Mouse (Mus musculus) adipocyte (in vitro differentiated cells): ENCODE measurements at regions not wholly inside any gene's neighbourhood (a gene's known extent, or its start where the extent isn't known, plus 50 kb on each side); places are given as distances from the start of the nearest gene placed in this dataset.

Source experiments
- DNase-seq: peaks from one replicate; pipeline ENCODE4 v3.0.0-alpha.2; 2016; ENCODE audit warnings: low spot score

DNA sequence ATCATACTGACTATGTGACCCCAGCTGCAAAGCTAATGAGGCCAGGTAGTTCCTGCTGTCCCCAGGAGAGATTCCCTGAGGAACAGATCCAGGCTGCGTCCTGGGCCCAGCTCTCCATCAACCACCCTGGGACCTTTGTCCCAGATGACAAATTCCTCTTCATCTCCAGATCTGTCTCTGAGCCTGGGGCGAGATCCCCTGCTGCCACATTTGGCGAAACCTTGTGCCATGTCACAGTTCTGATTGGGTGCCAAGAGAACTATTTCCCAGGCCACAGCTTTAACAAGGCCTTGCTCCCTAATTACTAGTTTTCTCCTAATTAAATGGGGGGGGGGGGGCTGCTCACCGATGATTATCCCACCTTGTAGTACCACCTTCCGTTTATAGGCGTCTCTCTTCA lies 70.6 kb upstream of the Hes1 start:
- peak; percentile 61 for DNase-seq

DNA sequence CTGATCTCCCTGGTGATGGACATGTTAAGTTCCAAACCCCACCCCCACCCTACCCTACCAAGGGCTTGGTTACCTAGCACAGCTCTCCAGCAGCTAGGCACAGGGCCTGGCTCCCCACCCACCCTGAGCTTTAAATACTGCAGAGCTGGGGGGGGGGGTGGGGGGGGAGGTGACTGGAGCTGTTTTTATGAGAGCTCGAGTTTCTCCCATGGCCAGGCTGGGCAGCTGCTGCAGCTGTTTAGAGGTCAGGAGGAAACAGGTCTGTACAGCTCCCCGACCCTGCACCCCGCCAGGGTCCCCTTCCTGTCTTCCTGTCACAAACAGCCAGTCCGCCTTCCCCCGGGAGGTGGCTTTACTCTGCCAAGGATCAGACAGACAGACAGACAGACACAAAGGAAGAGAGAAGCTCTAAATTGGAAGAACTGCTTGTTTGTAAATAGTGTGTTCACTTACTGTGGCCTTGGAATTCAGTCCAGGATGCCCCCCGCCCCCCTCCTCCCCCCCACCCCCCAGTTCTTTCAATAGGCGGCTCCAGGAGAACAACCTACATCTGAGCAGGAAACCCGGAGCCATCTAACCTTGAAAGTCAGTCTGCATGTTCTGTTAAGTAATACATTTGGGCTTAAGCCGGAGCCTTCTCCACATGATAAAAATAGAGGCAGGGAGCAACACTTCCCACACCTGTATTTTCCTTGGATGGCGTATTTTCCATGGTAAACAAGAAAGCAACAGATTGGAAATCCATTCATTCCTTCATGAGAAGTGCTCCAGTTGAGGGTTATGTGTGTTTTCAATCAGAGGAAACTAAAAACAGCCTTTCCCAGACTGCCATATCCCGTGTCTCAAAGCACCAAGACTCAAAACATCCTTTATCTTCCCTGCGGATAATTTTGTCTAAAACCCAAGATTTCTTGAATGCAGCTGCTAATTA lies 67.8 kb upstream of the Hes1 start:
- no peak for DNase-seq

- no peak for DNase-seq
These were observed 64.0 kb upstream of the Hes1 start for GRCm38 (mm10) chr16:30000166-30000565.

GRCm38 (mm10) chr16:30005124-30005523 lies 59.1 kb upstream of the Hes1 start:
- DNase-seq, result no peak

- no peak for DNase-seq
These were observed 57.4 kb upstream of the Hes1 start for GRCm38 (mm10) chr16:30006826-30007225.

- DNase-seq, result peak; percentile 97
These were observed 55.5 kb upstream of the Hes1 start for GRCm38 (mm10) chr16:30008451-30009357.

GRCm38 (mm10) chr16:30009521-30010186 lies 54.5 kb upstream of the Hes1 start:
- DNase-seq, result peak; percentile 57

GRCm38 (mm10) chr16:30013123-30013522 lies 51.1 kb upstream of the Hes1 start:
- peak; percentile 65 for DNase-seq

DNA sequence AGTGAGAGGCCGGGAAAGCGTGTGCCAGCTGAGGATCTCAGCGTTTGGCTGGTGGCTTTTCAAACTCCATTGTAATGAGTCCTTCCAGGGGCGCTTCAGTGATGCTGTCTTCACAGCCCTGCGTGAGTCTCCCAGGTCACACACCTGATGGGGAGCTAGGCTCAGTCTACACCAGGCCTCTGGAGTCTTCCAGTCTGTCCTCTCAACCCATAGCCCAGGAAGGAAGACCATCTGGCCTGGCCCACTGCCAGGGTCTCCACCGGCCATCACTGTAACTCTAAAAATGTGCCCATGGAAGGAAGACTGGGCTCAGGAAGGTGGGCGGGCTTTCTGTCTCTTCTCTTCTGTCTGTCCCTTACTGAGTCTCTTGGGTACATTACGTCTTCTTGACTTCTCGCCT lies 50.2 kb upstream of the Hes1 start:
- no peak for DNase-seq
